Mouse (Mus musculus): ENCODE measurements around the gene Zfp612.

Gene Zfp612

GRCm38 (mm10) chr8:110135515-110135914 lies 56.0 kb downstream of the Zfp612 start:
- DNase-seq, result no peak

- no peak for DNase-seq
Measured at GRCm38 (mm10) chr8:110140156-110140555, 60.6 kb downstream of the Zfp612 start.

- no peak for DNase-seq
Measured at GRCm38 (mm10) chr8:110140770-110141169, 61.2 kb downstream of the Zfp612 start.
